Mouse (Mus musculus): ENCODE data around the gene Cd300ld3. TPM values are rescaled to one million over a fixed set of nuclear protein-coding genes. Genes with fewer than 3 reads are reported as not detected.

The Cd300ld3 gene
- polyA plus RNA-seq, 1 experiment from 2014 or later, result not detected

GRCm38 (mm10) chr11:115081373-115081772 lies 33.2 kb upstream of the Cd300ld3 start:
- no peaks in the 10 kb centered on the region for H3K4me1 ChIP-seq (ENCODE audit: control insufficient read depth, insufficient read depth, low read length)
- 0 out of 2 replicates have a peak, but pooled peaks cover 3% of the 10 kb centered on the region for H3K27me3 ChIP-seq (ENCODE audit: control insufficient read depth, insufficient read depth, low read length)
- ATAC-seq (ENCODE audit: insufficient read depth, low FRiP score), result no peak
- H3K36me3 ChIP-seq (ENCODE audit: control insufficient read depth, insufficient read depth, low read length), result no peaks in the 10 kb centered on the region
- no peak overlapping the region for H3K4me3 ChIP-seq (replicated peaks; ENCODE audit: low read length)
- no peak overlapping the region for H3K4me2 ChIP-seq (ENCODE audit: low read depth, low read length)
- H3K27ac ChIP-seq (ENCODE audit: low read length), result no peak overlapping the region
- WGBS, result 55% methylated on average over 3 of the region's 3 CpGs
- H3K9me3 ChIP-seq (replicated peaks; ENCODE audit: control insufficient read depth, low read length), result no peaks in the 10 kb centered on the region
- no peak overlapping the region for H3K9ac ChIP-seq (ENCODE audit: low read length)

GRCm38 (mm10) chr11:115080886-115081285 lies 32.7 kb upstream of the Cd300ld3 start:
- WGBS, result 32% methylated on average over 13 of the region's 13 CpGs
- no peak for ATAC-seq (ENCODE audit: insufficient read depth, low FRiP score)

GRCm38 (mm10) chr11:115078680-115079079 lies 30.5 kb upstream of the Cd300ld3 start:
- 77% methylated on average over 5 of the region's 5 CpGs for WGBS
- Histone ChIP-seq H3K4me1 (ENCODE audit: control insufficient read depth, insufficient read depth, low read length) (no peaks in the 10 kb centered on the region), H3K27ac (ENCODE audit: low read length) (no peak overlapping the region), H3K4me2 (ENCODE audit: low read depth, low read length) (no peak overlapping the region), H3K4me3 (replicated peaks; ENCODE audit: low read length) (no peak overlapping the region), H3K27me3 (ENCODE audit: control insufficient read depth, insufficient read depth, low read length) (no peaks in the 10 kb centered on the region), H3K36me3 (ENCODE audit: control insufficient read depth, insufficient read depth, low read length) (no peaks in the 10 kb centered on the region), H3K9ac (ENCODE audit: low read length) (no peak overlapping the region), H3K9me3 (replicated peaks; ENCODE audit: control insufficient read depth, low read length) (no peaks in the 10 kb centered on the region)
- ATAC-seq (ENCODE audit: insufficient read depth, low FRiP score), result no peak

More at GRCm38 (mm10) chr11:115080886-115081285, 32.7 kb upstream of the Cd300ld3 start:
- Histone ChIP-seq H3K9ac (ENCODE audit: low read length) (no peak overlapping the region), H3K4me2 (ENCODE audit: low read depth, low read length) (no peak overlapping the region), H3K36me3 (ENCODE audit: control insufficient read depth, insufficient read depth, low read length) (no peaks in the 10 kb centered on the region), H3K27me3 (ENCODE audit: control insufficient read depth, insufficient read depth, low read length) (0 out of 2 replicates have a peak, but pooled peaks cover 3% of the 10 kb centered on the region), H3K9me3 (replicated peaks; ENCODE audit: control insufficient read depth, low read length) (no peaks in the 10 kb centered on the region), H3K27ac (ENCODE audit: low read length) (no peak overlapping the region), H3K4me3 (replicated peaks; ENCODE audit: low read length) (no peak overlapping the region), H3K4me1 (ENCODE audit: control insufficient read depth, insufficient read depth, low read length) (no peaks in the 10 kb centered on the region)

GRCm38 (mm10) chr11:115077436-115077835 lies 29.2 kb upstream of the Cd300ld3 start:
- ATAC-seq (ENCODE audit: insufficient read depth, low FRiP score), result no peak
- H3K4me1 ChIP-seq (ENCODE audit: control insufficient read depth, insufficient read depth, low read length), result no peaks in the 10 kb centered on the region
- no peaks in the 10 kb centered on the region for H3K9me3 ChIP-seq (replicated peaks; ENCODE audit: control insufficient read depth, low read length)
- no peaks in the 10 kb centered on the region for H3K36me3 ChIP-seq (ENCODE audit: control insufficient read depth, insufficient read depth, low read length)
- no peak overlapping the region for H3K9ac ChIP-seq (ENCODE audit: low read length)
- no peaks in the 10 kb centered on the region for H3K27me3 ChIP-seq (ENCODE audit: control insufficient read depth, insufficient read depth, low read length)
- H3K4me3 ChIP-seq (replicated peaks; ENCODE audit: low read length), result no peak overlapping the region
- WGBS, result 92% methylated on average over 1 of the region's 1 CpGs
- no peak overlapping the region for H3K27ac ChIP-seq (ENCODE audit: low read length)
- no peak overlapping the region for H3K4me2 ChIP-seq (ENCODE audit: low read depth, low read length)

- H3K27ac ChIP-seq (ENCODE audit: low read length), result no peak overlapping the region
- no peak overlapping the region for H3K4me3 ChIP-seq (replicated peaks; ENCODE audit: low read length)
- H3K36me3 ChIP-seq (ENCODE audit: control insufficient read depth, insufficient read depth, low read length), result no peaks in the 10 kb centered on the region
- no peak for ATAC-seq (ENCODE audit: insufficient read depth, low FRiP score)
- H3K4me1 ChIP-seq (ENCODE audit: control insufficient read depth, insufficient read depth, low read length), result 0 out of 2 replicates have a peak, but pooled peaks cover 4% of the 10 kb centered on the region
- no peak overlapping the region for H3K4me2 ChIP-seq (ENCODE audit: low read depth, low read length)
- H3K9me3 ChIP-seq (replicated peaks; ENCODE audit: control insufficient read depth, low read length), result no peaks in the 10 kb centered on the region
- 38% methylated on average over 5 of the region's 5 CpGs for WGBS
- no peaks in the 10 kb centered on the region for H3K27me3 ChIP-seq (ENCODE audit: control insufficient read depth, insufficient read depth, low read length)
- H3K9ac ChIP-seq (ENCODE audit: low read length), result no peak overlapping the region
Measured at GRCm38 (mm10) chr11:115075859-115076258, 27.6 kb upstream of the Cd300ld3 start.

GRCm38 (mm10) chr11:115075407-115075806 lies 27.2 kb upstream of the Cd300ld3 start:
- 0 out of 2 replicates have a peak, but pooled peaks cover 4% of the 10 kb centered on the region for H3K4me1 ChIP-seq (ENCODE audit: control insufficient read depth, insufficient read depth, low read length)
- 39% methylated on average over 7 of the region's 7 CpGs for WGBS
- no peaks in the 10 kb centered on the region for H3K9me3 ChIP-seq (replicated peaks; ENCODE audit: control insufficient read depth, low read length)
- no peak overlapping the region for H3K9ac ChIP-seq (ENCODE audit: low read length)
- no peak overlapping the region for H3K4me2 ChIP-seq (ENCODE audit: low read depth, low read length)
- H3K27me3 ChIP-seq (ENCODE audit: control insufficient read depth, insufficient read depth, low read length), result no peaks in the 10 kb centered on the region
- peak; percentile 46; the same call in 1 of the 2 replicates for ATAC-seq (ENCODE audit: insufficient read depth, low FRiP score)
- H3K27ac ChIP-seq (ENCODE audit: low read length), result no peak overlapping the region
- H3K4me3 ChIP-seq (replicated peaks; ENCODE audit: low read length), result no peak overlapping the region
- H3K36me3 ChIP-seq (ENCODE audit: control insufficient read depth, insufficient read depth, low read length), result no peaks in the 10 kb centered on the region

GRCm38 (mm10) chr11:115073002-115073401 lies 24.8 kb upstream of the Cd300ld3 start:
- no peak for ATAC-seq (ENCODE audit: insufficient read depth, low FRiP score)
- 69% methylated on average over 5 of the region's 5 CpGs for WGBS
- H3K4me2 ChIP-seq (ENCODE audit: low read depth, low read length), result no peak overlapping the region
- H3K36me3 ChIP-seq (ENCODE audit: control insufficient read depth, insufficient read depth, low read length), result no peaks in the 10 kb centered on the region
- no peak overlapping the region for H3K27ac ChIP-seq (ENCODE audit: low read length)
- no peaks in the 10 kb centered on the region for H3K27me3 ChIP-seq (ENCODE audit: control insufficient read depth, insufficient read depth, low read length)
- 0 out of 2 replicates have a peak, but pooled peaks cover 4% of the 10 kb centered on the region for H3K4me1 ChIP-seq (ENCODE audit: control insufficient read depth, insufficient read depth, low read length)
- H3K4me3 ChIP-seq (replicated peaks; ENCODE audit: low read length), result no peak overlapping the region
- no peaks in the 10 kb centered on the region for H3K9me3 ChIP-seq (replicated peaks; ENCODE audit: control insufficient read depth, low read length)
- no peak overlapping the region for H3K9ac ChIP-seq (ENCODE audit: low read length)

GRCm38 (mm10) chr11:115071631-115072294 lies 23.6 kb upstream of the Cd300ld3 start:
- Histone ChIP-seq H3K4me1 (ENCODE audit: control insufficient read depth, insufficient read depth, low read length) (0 out of 2 replicates have a peak, but pooled peaks cover 4% of the 10 kb centered on the region), H3K27ac (ENCODE audit: low read length) (peak overlapping the region; percentile 46), H3K4me2 (ENCODE audit: low read depth, low read length) (peak overlapping the region; percentile 33), H3K4me3 (replicated peaks; ENCODE audit: low read length) (0 out of 2 replicates have a peak overlapping the region, but pooled peaks have one; percentile 3), H3K9ac (ENCODE audit: low read length) (no peak overlapping the region), H3K9me3 (replicated peaks; ENCODE audit: control insufficient read depth, low read length) (no peaks in the 10 kb centered on the region), H3K27me3 (ENCODE audit: control insufficient read depth, insufficient read depth, low read length) (no peaks in the 10 kb centered on the region), H3K36me3 (ENCODE audit: control insufficient read depth, insufficient read depth, low read length) (no peaks in the 10 kb centered on the region)
- WGBS, result 14% methylated on average over 14 of the region's 14 CpGs
- ATAC-seq (ENCODE audit: insufficient read depth, low FRiP score), result peak; percentile 29; the same call in 1 of the 2 replicates

GRCm38 (mm10) chr11:115071015-115071551 lies 22.9 kb upstream of the Cd300ld3 start:
- no peak for ATAC-seq (ENCODE audit: insufficient read depth, low FRiP score)
- peak overlapping the region; percentile 33 for H3K4me2 ChIP-seq (ENCODE audit: low read depth, low read length)
- H3K36me3 ChIP-seq (ENCODE audit: control insufficient read depth, insufficient read depth, low read length), result no peaks in the 10 kb centered on the region
- no peak overlapping the region for H3K27ac ChIP-seq (ENCODE audit: low read length)
- H3K4me1 ChIP-seq (ENCODE audit: control insufficient read depth, insufficient read depth, low read length), result 0 out of 2 replicates have a peak, but pooled peaks cover 4% of the 10 kb centered on the region
- no peaks in the 10 kb centered on the region for H3K9me3 ChIP-seq (replicated peaks; ENCODE audit: control insufficient read depth, low read length)
- H3K27me3 ChIP-seq (ENCODE audit: control insufficient read depth, insufficient read depth, low read length), result no peaks in the 10 kb centered on the region
- WGBS, result 5% methylated on average over 9 of the region's 9 CpGs
- H3K9ac ChIP-seq (ENCODE audit: low read length), result no peak overlapping the region
- 0 out of 2 replicates have a peak overlapping the region, but pooled peaks have one; percentile 3 for H3K4me3 ChIP-seq (replicated peaks; ENCODE audit: low read length)

All from stomach, embryonic 16.5 days (tissue).